Mouse (Mus musculus) heart, embryonic 10.5 days (tissue): ENCODE measurements around the gene Amt. TPM values are rescaled to one million over a fixed set of nuclear protein-coding genes. Genes with fewer than 3 reads are reported as not detected.

Experiments used
- DNase-seq: peaks from one replicate; pipeline ENCODE4 v3.0.0-alpha.2; 2017; ENCODE audit warnings: low spot score
- H3K27ac ChIP-seq: fragments of 300-500 bp; sonication (generic); 2 replicates; pipeline ENCODE4 v1.5.1; 2016; ENCODE audit warnings: mild to moderate bottlenecking
- H3K27me3 ChIP-seq: fragments of 300-500 bp; sonication (generic); 2 replicates; pipeline ENCODE4 v1.6.1; 2016; ENCODE audit warnings: mild to moderate bottlenecking; ENCODE audit not compliant: poor library complexity, insufficient read depth, severe bottlenecking
- H3K36me3 ChIP-seq: fragments of 300-500 bp; sonication (generic); 2 replicates; pipeline ENCODE4 v1.6.1; 2016; ENCODE audit warnings: mild to moderate bottlenecking, moderate library complexity
- H3K4me1 ChIP-seq: fragments of 300-500 bp; sonication (generic); 2 replicates; pipeline ENCODE4 v1.6.1; 2016; ENCODE audit warnings: mild to moderate bottlenecking
- H3K4me3 ChIP-seq: fragments of 300-500 bp; sonication (generic); 2 replicates; pipeline ENCODE4 v1.5.1; 2016; ENCODE audit warnings: mild to moderate bottlenecking, moderate library complexity
- H3K9me3 ChIP-seq: fragments of 300-500 bp; sonication (generic); 2 replicates; pipeline ENCODE4 v1.6.1; 2016; ENCODE audit warnings: mild to moderate bottlenecking, moderate library complexity
- WGBS: fragments of 180-500 bp; shearing (Covaris S2); methylation state at CpG from one replicate; pipeline ENCODE4 v1.1.7; 2016; 5-methylcytosine and 5-hydroxymethylcytosine counted together
- polyA plus RNA-seq: library from polyadenylated mRNA; unstranded; fragments of >200 nt; fragmentation: Nextera tagmentation; extraction: Ambion mirVana; gene quantifications from 2 replicates; pipeline ENCODE4 v1.2.1, GENCODE M21; 2016

The Amt gene
- polyA plus RNA-seq, 1 experiment from 2014 or later: 16.1 TPM

- no peaks in the 10 kb centered on the region for H3K9me3 ChIP-seq
- H3K36me3 ChIP-seq: peaks cover 32% of the 10 kb centered on the region
- H3K27me3 ChIP-seq: no peaks in the 10 kb centered on the region
- under 1% methylated on average over 75 of the region's 75 CpGs for WGBS
- peak within 1 kb of the TSS; percentile 82 for H3K4me3 ChIP-seq
- DNase-seq: peak; percentile 96
- H3K4me1 ChIP-seq: peaks cover 14% of the 10 kb centered on the region; the same call in 1 of the 2 replicates
- peak within 1 kb of the TSS; percentile 92 for H3K27ac ChIP-seq
Observed at GRCm38 (mm10) chr9:108347540-108348289, 51.1 kb downstream of the Amt start, which contains the start of gene Usp4. TSS of gene Usp4 (plus strand) at chr9:108347853.

- Histone ChIP-seq H3K9me3 (no peaks in the 10 kb centered on the region), H3K4me1 (peaks cover 14% of the 10 kb centered on the region; the same call in 1 of the 2 replicates), H3K27ac (peak overlapping the region; percentile 92), H3K36me3 (peaks cover 38% of the 10 kb centered on the region), H3K27me3 (no peaks in the 10 kb centered on the region), H3K4me3 (peak overlapping the region; percentile 82)
- 8% methylated on average over 14 of the region's 14 CpGs for WGBS
- no peak for DNase-seq
Observed at GRCm38 (mm10) chr9:108348290-108348680, 51.6 kb downstream of the Amt start.

GRCm38 (mm10) chr9:108349727-108350126 is 53.1 kb downstream of the Amt start:
- 91% methylated on average over 4 of the region's 4 CpGs for WGBS
- peaks cover 14% of the 10 kb centered on the region; the same call in 1 of the 2 replicates for H3K4me1 ChIP-seq
- H3K9me3 ChIP-seq: no peaks in the 10 kb centered on the region
- H3K36me3 ChIP-seq: peaks cover 53% of the 10 kb centered on the region
- no peaks in the 10 kb centered on the region for H3K27me3 ChIP-seq
- no peak for DNase-seq
- H3K4me3 ChIP-seq: no peak overlapping the region
- no peak overlapping the region for H3K27ac ChIP-seq

Other genes starting within 250 kb of the Amt start
- gene Gmppb, start 247.6 kb upstream of the Amt start, polyA plus RNA-seq: 30.4 and 30.7 TPM in 2 replicates
- gene Amigo3, start 243.7 kb upstream of the Amt start, polyA plus RNA-seq: 2.5 and 3.2 TPM in 2 replicates
- gene Mst1, start 216.4 kb upstream of the Amt start, polyA plus RNA-seq: 1.6 TPM in 2 replicates
- 31.8 and 33.1 TPM in 2 replicates for gene Rnf123, start 213.5 kb upstream of the Amt start, polyA plus RNA-seq
- 80.7 and 84.4 TPM in 2 replicates for gene Apeh, start 202.2 kb upstream of the Amt start, polyA plus RNA-seq
- 1.3 and 1.4 TPM in 2 replicates for gene Bsn, start 106.5 kb upstream of the Amt start, polyA plus RNA-seq
- 128 and 197 TPM in 2 replicates for gene Dag1, start 32.9 kb upstream of the Amt start, polyA plus RNA-seq
- gene Nicn1, start 6.4 kb upstream of the Amt start, polyA plus RNA-seq: 21.4 and 24.2 TPM in 2 replicates
- gene Rhoa, start 9.3 kb downstream of the Amt start, polyA plus RNA-seq: 277 and 285 TPM in 2 replicates
- 28.2 and 30.3 TPM in 2 replicates for gene Tcta, start 9.3 kb downstream of the Amt start, polyA plus RNA-seq
- 1,031 and 1,079 TPM in 2 replicates for gene Gpx1, start 42.0 kb downstream of the Amt start, polyA plus RNA-seq
- 114 and 122 TPM in 2 replicates for gene Usp4, start 51.0 kb downstream of the Amt start, polyA plus RNA-seq
- 0.34 TPM in 2 replicates for gene 1700102P08Rik, start 96.0 kb downstream of the Amt start, polyA plus RNA-seq
- 1.1 and 1.5 TPM in 2 replicates for gene Ccdc36, start 131.6 kb downstream of the Amt start, polyA plus RNA-seq
- gene BC048562, start 139.6 kb downstream of the Amt start, polyA plus RNA-seq: not detected in 2 replicates
- gene Ccdc71, start 163.7 kb downstream of the Amt start, polyA plus RNA-seq: 46.6 and 61.1 TPM in 2 replicates
- 86.8 and 106 TPM in 2 replicates for gene Klhdc8b, start 164.7 kb downstream of the Amt start, polyA plus RNA-seq
- 46.3 and 57.4 TPM in 2 replicates for gene Lamb2, start 182.9 kb downstream of the Amt start, polyA plus RNA-seq
- 78.6 and 84.1 TPM in 2 replicates for gene Usp19, start 193.7 kb downstream of the Amt start, polyA plus RNA-seq
- gene Qars, start 210.9 kb downstream of the Amt start, polyA plus RNA-seq: 83.2 and 95.8 TPM in 2 replicates
- 117 and 129 TPM in 2 replicates for gene Qrich1, start 220.0 kb downstream of the Amt start, polyA plus RNA-seq